Mouse (Mus musculus) left cerebral cortex, postnatal 25 days (tissue): ENCODE results near the gene Cables2. TPM values are rescaled to one million over a fixed set of nuclear protein-coding genes. Genes with fewer than 3 reads are reported as not detected.

ENCODE experiments used
- DNase-seq, 2 experiments: peaks; one replicate each; pipeline ENCODE4 v3.0.0; 2022; ENCODE audit warnings: low spot score in 2 of 2, mixed read lengths in 1 of 2
- intact Hi-C: fragments of 180-260 bp; cut with DNase I; formaldehyde crosslinking; loops from one replicate; pipeline ENCODE4 v1.15.1; 2025
- total RNA-seq, 2 experiments: library from RNA; stranded (reverse); gene quantifications; 2 replicates each; pipeline ENCODE4 v1.2.3; 2021

Gene Cables2
- total RNA-seq, 2 experiments from 2014 or later = 23.9 to 30.4 TPM

GRCm38 (mm10) chr2:180233101-180233904 lies 40.0 kb downstream of the Cables2 start:
- DNase-seq = no peak
- intact Hi-C loops = no loop called here

GRCm38 (mm10) chr2:180230482-180230881 lies 42.8 kb downstream of the Cables2 start:
- intact Hi-C loops = no loop called here
- no peak for DNase-seq

- DNase-seq = no peak
- intact Hi-C loops = no loop called here
Measured at GRCm38 (mm10) chr2:180229129-180229528, 44.2 kb downstream of the Cables2 start.

DNA sequence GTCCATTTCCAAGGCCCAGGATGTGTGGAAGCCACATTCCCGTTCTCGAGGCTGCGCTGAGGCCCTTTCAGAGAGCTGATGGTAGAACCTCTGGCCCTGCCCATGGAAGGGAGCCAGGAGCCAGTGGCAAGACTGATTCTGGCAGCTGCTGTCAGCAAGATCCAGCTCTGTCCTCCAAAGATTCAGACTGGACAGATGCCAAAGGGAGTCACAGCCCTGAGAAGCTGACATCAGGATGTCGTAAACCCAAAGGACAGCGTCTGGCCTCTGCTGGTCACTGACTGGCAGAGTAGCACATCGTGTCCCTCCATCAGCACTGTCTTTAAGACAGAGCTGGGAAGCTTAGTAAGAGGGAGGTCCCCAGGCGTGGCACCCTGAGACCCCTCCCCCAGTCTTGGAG lies 44.7 kb downstream of the Cables2 start:
- DNase-seq = no peak
- intact Hi-C loops = no loop called here

DNA sequence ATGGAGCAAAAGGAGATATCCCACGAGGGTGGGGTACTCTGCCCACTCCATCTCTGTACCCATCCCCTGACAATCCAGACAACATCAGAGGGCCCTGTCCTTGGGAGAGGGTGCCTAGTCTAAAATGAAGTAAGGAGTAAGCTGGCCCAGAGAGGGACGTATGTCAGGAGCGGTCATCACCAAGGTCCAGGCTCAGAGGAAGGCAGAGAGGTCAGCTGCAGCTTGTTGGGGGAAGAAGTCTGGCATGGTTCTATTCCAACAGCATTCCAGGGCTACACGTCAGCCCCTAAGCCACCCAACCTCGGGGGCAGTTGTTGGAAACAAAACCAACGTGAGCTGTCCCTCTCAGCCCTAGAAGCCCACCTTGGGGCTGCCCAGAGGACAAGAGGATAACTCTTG lies 45.2 kb downstream of the Cables2 start:
- intact Hi-C loops = no loop called here
- DNase-seq = no peak

DNA sequence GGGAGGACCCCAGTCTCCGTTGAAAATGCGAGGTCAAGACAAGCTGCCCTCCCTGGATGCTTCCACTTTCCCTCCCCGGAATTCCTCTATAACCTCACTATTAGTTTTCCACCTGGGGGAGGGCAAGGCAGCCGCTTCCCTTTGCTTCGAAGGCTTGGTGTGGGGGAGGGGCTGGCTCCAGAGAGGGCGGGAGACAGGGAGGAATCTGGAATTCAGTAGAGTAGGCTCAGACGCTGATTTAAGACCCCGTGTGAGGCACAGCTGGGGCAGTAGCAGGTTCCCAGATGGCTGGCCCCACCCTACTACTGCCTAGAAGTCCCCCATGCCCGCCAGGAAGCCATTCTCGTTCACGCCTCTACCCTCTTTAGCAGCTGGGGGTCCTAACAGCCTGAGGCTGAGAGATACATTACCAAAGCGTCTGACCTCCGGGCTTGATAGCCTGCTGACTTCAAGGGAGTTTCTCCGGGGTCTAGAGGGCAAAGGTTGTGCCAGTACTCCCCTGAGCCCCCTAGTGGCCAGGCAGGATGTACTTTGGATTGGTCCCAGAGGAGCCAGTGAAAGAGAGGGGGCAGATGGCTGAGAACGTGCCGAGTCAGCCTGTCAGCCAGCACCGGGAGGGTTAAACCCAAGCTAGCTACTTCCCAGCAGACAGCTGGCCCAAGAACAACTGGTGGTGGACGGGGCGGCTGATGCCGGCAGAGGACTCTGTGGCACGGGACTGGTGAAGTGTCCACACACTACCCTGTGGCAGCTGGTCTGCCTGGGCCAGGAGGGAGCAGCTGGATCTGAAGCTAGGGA lies 45.8 kb downstream of the Cables2 start:
- intact Hi-C loops = no loop called here
- DNase-seq = no peak

DNA sequence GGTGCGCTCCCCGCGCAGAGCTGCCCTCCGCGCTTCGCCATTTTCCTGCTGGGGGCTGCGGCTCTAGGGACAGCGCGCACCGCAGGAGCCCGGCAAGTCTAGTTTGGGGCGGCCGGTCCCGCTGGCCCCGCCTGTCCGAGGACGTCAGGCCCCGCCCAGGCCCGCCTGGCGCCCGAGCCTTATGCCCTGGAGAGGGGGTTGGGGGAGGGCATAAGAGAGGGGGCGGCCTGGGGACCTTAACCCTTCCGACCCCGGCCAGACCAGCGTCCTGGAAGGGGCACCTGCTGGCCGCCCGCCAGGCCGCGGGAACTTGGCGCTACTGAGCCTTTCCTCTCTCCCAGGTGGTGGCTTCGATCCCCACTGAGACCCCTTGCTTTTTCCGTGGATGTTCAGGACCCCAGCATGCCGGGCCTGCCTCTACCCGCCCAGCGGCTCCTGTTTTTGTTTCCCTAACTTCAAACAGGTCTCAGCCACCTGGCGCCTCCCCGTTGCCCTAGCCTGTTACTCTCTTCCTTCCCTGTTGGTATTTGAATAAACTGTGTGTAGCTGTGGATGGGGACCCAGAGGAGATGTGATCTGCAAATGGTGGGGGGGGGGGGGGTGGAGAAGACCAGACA lies 47.4 kb downstream of the Cables2 start, which contains the start of gene Lama5:
Gene Lama5 (minus strand): TSS at position 98 of the 617 bp plus-strand sequence.
- DNase-seq = no peak
- intact Hi-C loops = no loop called here

DNA sequence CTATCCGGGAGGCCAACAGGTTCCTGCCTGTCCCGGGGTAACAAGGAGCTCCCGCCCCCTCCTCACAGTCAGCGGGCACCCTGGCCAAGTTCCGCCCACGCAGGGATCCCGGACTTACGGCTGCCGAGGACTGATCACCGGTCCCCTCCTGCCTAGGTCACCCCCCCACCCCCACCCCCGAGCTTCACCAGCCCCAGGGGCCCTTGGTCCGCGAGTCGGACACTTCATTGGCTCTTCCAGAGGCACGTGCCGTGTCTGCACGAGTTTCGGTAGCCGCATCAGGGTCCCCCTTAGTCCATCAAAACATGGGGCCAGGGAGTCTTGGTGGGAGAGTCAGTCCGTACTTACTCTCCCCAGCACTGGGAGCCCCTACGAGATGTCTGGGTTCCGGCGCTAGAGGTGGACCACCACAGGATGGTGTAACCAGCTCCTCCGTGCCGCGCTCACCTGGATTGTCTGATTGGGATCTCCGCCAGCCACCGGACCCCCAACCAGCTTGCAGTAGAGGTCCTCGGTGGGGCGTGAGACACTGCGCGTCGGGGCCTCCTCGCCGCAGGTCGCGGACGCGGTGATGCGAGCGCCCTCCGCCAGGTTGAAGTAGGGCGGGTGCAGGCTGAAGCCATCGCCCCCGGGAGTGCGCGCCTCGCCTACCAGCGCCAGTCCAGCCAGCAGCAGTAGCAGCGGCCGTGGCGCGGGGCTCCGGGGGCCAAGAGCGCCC lies 48.1 kb downstream of the Cables2 start:
- intact Hi-C loops = no loop called here
- DNase-seq = no peak

- no peak for DNase-seq
- intact Hi-C loops = no loop called here
Measured at GRCm38 (mm10) chr2:180224647-180225043, 48.7 kb downstream of the Cables2 start.

GRCm38 (mm10) chr2:180222250-180222649 lies 51.0 kb downstream of the Cables2 start:
- intact Hi-C loops = no loop called here
- DNase-seq = no peak

- intact Hi-C loops = no loop called here
- DNase-seq = no peak
Measured at GRCm38 (mm10) chr2:180221051-180221450, 52.2 kb downstream of the Cables2 start.

- intact Hi-C loops = no loop called here
- DNase-seq = no peak
Measured at GRCm38 (mm10) chr2:180220165-180220564, 53.1 kb downstream of the Cables2 start.

DNA sequence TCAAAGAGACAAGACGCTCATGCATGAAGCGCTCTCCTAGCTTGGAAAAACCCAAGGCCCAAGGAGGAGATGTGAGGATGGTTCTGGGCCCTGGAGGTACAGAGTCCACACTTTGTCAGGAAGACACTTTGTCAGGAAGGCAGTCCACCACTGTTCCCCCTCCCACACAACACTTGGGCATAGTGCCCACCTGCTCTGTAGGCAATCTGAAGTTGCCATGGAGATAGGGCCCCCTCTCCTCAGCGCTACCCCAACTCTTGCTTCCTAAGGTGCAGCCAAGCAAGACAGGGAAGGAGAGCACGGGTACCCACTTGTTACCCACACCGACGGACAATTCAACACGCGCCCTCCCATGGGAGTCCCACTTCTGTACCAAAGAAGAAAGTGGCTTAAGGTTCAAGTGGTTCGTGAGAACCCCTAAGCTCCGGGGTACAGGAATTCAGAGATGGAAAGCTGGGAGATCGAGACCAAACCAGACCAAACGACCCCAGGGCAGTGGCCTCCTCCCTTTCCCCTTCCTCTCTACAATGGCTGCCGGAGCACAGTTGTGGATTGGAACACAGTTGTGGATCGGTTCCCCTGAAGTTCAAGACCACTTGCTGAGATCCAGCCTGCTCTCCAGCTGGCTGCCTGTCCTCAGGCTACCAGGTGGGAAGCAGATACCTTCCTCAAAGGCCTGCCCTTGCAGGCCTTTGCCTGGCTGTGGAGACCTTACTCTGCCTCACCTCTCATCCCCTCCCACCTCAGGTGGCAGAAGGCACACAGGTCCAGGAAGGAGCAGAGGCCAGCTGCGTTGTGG lies 54.0 kb downstream of the Cables2 start:
- intact Hi-C loops = no loop called here
- no peak for DNase-seq

- no peak for DNase-seq
- intact Hi-C loops = no loop called here
Measured at GRCm38 (mm10) chr2:180218677-180219076, 54.6 kb downstream of the Cables2 start.

DNA sequence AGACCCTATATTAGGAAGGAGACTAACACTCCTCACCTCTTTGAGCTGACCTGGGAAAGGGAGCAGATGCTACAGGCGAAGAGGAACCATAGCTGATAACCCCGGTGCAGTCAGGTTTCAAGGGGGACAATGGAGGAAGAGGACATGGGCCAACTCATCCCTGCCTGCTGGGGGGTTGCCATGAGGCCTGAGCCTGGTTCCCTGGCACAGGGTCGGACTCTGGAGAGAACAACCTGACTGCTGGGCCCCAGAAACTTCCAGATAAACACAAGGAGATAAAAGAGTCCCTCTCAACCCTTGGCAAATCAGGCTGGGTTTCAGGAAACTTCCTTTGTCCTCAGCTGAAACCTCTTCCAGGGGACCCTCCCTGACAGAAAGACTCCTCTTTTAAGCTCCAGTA lies 55.1 kb downstream of the Cables2 start:
- intact Hi-C loops = no loop called here
- DNase-seq = no peak

- DNase-seq = no peak
- intact Hi-C loops = no loop called here
Measured at GRCm38 (mm10) chr2:180217587-180217986, 55.7 kb downstream of the Cables2 start.

GRCm38 (mm10) chr2:180216921-180217320 lies 56.4 kb downstream of the Cables2 start:
- no peak for DNase-seq
- intact Hi-C loops = no loop called here

DNA sequence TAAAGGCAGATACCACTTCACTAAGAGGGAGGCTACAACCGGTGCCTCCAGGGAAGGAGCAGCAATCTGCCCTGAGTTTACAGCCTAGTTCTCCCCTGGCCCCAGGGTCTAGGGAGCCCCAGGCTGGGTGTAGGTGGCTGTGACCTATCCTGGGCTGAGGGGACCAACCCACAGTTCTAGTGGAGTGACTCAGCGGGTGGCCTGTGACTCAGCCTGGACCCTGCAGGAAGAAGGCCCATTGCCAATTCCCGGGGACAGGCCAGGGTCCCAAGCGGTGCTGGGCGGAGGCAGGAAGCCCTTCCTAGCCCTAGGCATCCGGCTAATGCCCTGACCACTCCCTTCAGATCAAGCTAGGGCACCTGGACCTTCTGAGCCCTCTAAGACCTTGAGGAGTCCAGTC lies 57.3 kb downstream of the Cables2 start:
- intact Hi-C loops = no loop called here
- DNase-seq = no peak

DNA sequence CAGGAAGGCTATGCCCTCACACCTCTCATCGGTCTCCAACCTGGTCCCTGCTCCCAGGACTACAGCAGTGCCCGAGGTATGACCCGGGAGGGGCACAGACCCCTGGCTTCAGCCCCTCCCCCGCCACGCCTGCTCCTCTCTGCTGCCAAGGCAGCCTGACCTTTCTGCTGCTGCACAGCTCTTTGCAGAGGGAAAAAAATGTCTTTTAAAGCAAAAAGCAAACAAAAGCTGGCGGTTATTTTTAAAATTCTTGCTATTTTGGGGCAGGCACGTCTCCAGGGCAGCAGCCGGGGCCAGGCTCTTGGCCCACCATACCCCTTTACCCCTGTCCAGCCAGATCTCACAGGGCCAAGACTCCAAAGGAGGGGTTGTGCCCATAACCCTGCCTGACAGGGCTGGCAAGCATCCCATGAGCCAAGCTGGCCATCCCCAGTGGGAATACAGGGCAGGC lies 58.3 kb downstream of the Cables2 start:
- intact Hi-C loops = no loop called here
- DNase-seq = no peak
